Mouse (Mus musculus): ENCODE results near the gene Wipf3.

DNA sequence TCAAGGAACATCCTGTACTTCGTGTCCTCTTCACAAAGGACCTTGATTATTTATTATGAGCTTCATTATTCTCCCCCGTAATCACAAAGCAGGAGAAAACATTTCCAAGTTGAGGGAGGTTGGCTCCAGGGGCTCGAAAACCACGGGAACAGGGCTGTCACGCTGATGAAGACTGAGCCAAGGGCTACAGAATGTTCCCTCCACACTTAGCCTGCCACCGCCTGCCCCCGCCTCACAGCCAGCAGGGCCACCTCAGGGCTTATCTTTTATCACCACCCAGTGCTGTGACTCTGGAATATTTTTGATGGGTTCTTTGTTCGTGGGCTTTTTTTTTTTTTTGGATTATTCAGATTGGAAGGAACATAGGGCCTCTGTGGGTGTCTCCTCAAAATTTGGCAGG, 17.8 kb upstream of the Wipf3 start:
- TF ChIP-seq CTCF (IDR thresholded peaks at IDR 0.05; ENCODE audit: borderline replicate concordance, insufficient read depth, low read length) (no peak), POLR2A (IDR thresholded peaks at IDR 0.05; ENCODE audit: low read depth, low read length) (no peak)

Measured in embryonic fibroblast, embryonic 13.5 days (primary cell).